Mouse (Mus musculus): ENCODE measurements around the gene Gm43552.

Gm43552 gene

DNA sequence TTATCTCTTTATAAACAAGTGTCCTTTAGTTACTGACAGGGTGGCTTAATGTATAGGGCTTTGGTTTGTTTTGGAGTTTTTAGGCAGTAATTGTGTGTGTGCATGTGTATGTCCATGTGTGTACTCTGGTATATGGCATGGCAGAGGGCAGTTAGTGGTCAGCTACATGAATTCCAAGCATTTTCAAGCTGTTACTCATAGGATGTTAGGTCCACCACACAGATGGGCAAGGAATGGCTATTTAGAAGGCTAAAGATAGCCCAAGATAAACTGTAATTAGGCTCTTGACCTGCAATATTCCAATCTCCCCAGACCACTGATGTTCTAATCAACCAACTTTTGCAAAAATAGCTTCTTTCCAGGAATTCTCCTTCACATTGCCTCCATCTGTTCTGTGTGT, 54.6 kb downstream of the Gm43552 start:
- no peak for DNase-seq (ENCODE audit: low spot score in 2 of 2)

DNA sequence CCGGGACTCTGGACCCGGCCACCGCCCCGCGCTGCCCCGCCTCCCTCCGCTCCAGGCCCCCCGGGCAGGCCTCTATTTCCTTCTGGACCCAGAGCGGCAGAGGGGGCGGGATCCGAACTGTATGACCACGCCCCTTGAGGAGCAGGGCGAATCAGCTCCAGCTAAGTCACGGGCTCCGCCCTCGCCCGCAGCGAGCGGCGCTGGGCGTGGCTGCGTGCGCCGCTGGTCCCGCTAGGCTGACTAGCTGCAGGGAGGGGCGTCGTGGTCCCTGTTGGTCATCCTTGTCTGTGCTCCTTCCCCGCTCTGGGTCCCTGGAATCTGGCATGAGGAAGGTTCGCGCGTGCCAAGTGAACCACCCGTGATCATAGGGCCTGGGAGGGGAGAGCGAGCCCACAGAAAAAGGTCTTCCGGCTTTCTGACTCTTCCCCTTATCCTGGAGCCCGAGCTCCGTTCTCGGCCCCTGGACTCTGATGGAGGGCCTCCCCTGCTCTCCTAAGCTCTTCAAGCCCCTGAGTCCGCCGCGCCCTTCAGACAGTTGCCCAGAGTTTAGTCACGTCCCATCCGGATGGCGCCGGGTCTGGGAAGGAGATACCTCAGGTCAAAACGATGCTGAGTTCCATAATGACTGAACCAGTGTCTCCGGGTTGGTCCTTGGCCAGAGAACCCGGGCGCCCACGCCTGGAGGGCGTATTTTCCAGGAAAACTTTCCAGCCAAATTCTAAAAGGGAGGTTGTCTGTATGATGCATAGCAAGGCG, 56.6 kb downstream of the Gm43552 start, which contains the start of gene Ugdh:
Gene Ugdh, minus strand, starts transcription at position 144 of the 756 bp plus-strand sequence.
- peak; percentile 97 to 98 for DNase-seq (ENCODE audit: low spot score in 2 of 2)

DNA sequence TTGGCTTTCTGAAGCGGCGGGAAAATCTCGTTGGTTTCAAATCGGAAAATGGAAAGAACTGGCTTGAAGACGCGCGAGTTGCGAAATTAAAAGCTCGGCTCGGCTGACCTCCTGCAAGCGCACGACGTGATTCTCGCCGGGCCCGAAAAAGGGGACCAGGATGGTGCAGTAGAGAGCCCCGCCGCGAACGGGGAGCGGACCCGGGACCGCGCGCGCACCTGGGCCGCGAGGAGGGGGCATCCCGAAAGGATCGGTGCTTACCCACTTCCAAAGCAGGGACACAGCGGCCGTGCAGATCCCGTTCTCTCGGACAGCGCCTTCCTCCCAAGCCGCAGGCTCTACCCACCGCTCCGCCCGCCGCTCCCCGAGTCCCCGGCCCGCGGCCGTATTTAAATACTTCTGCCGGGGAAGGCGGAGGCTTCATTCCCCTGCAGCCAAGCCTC, 57.2 kb downstream of the Gm43552 start:
- no peak for DNase-seq (ENCODE audit: low spot score in 2 of 2)

DNA sequence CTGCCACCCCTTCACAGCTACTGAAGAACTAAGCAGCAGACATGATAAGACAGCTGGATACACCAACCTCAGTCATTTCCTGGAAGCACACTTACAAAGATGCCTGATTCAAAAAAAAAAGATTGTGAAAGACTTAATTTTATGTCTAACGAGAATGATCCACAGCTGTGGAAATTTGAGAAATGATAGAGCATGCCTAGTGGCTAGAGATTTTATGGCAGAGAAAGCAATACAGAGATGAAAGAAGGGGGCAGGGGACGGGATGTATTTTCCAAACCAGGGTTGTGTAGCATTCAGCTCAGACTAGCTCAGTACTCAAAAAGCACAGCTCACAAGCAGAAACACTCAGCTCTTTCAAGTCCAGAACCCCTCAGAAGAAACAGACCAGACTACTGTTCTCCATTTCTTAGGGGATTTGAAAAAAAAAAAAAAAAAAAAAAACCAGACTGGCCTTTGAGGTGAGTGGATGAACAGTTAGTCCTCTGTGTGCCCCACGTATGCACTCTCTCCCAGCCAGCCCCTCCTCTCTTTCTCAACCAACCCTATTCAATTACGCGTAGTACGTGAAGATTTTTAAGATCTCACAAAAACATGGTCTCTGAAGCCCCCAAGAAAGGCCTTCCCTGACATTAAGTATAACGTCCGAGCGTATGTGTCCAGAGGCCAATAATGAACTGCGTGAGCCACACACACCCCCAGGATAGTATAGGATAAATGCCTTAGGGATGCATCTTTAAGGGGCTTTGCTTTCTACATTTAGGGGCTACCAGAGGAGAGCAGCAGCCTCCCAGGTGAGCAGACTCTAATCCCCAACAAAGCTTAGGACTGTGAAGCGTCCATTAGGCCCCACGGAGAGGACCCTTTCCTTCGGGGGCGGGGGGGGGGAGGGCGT, 57.9 kb downstream of the Gm43552 start:
- peak; percentile 44 to 65 for DNase-seq (ENCODE audit: low spot score in 2 of 2)

DNA sequence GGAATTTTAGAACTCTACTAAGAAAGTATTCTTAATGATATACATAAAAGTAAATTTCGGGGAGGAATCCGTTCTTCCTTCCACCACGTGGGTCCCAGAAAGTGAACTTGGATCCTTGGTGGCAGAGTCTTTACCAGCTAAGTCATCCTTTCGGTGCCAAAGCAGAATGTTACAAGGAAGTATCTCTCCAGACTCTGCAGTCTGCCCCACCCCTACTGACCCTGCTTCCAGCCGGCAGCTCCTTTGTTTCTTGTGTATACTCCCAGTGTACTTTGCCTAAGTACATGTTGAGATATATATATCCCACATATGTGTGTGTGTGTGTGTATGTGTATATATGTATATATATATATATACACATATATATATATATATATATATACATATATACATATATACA, 63.2 kb downstream of the Gm43552 start:
- no peak for DNase-seq (ENCODE audit: low spot score in 2 of 2)

DNA sequence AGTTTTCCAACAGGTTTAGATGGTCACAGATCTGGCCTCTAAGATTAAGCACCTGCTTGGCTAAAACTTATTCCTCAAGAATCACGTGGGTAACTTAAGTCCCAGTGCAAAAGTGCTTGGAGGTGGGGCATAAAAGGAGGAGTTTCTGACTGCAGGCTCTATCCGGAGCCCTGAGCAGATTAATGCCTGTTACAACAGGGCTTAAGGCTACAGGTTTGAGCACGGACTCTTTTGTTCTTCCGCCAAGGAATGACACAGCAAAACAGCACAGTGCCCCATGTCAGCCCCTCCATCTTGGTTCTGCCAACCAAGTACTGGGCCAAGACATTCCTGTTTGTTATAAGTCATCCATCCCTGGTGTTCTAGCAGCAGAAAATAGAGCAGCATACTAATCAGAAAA, 64.3 kb downstream of the Gm43552 start:
- DNase-seq (ENCODE audit: low spot score in 2 of 2), result no peak

DNA sequence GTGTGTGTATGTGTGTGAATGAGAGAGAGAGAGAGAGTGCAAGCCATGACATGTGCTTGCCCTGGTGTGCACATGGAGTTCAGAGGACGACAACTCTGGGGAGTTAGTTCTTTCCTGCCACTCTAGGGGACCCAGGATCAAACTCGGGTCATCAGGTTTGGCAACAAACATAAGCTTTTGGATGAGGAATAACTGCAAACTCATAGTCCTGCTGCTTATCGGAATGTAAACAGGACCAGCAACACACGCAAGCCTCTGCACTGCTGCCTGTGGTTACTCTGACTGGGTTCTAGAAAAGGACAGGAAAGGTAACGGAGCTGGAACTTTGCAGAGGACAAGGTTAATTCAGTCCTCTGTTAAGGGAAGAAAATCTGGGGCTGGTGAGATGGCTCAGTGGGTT, 67.4 kb downstream of the Gm43552 start:
- no peak for DNase-seq (ENCODE audit: low spot score in 2 of 2)

DNA sequence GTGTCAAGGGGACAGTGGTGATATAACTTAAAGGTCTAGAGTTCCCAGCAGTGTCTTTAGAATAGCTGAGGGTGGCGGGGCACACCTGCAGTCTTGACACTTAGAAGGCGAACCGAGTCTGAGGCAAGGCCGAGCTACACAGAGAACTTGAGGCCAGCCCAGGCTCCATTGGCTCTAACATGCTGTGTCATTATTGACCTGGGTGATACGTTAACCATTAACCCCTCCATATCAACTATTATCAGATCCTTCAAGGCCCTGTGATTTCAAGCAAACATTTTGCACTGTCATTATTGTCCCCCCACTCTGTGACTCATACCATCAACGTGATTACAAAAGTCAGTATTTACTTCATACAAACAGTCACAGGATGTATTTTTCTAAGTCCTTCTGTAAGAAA, 68.4 kb downstream of the Gm43552 start:
- DNase-seq (ENCODE audit: low spot score in 2 of 2), result no peak

DNA sequence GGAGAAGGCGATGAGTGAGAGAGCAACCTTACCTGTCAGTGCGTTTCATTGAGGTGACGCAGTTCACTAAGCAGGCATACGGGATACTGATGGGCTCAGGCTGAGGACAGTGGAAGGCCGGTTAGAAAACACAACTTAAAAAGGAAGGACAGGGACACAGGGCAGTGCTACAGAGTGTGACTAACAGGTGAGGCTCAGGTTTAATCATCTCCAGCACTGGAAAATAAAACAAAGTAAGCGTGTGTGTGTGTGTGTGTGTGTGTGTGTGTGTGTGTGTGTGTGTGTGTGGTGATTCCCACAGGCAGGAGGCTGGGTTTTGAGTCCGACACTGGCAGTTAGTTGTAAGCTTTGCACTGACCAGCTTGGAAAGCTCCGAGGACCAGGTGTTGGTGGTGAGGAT, 69.8 kb downstream of the Gm43552 start:
- DNase-seq (ENCODE audit: low spot score in 2 of 2), result no peak

DNA sequence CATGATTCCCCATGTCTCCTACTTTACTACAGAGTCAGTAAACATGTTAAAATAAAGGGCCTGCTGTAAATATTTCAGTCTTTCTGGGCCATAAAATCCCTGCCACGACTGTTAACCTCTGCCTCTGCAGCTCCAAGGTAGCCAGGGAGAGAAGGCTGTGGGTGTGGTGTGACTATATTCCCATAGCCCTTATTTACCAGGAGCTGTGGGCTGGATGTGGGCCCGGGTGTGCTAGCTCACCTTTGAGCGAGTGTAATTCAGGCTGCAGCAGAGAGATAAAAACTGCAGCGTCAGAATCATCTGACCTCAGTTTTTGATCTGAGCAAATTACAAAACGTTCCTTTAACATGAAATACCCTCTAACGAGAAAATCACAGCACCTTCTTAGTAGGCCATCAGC, 71.8 kb downstream of the Gm43552 start:
- DNase-seq (ENCODE audit: low spot score in 2 of 2), result no peak

DNA sequence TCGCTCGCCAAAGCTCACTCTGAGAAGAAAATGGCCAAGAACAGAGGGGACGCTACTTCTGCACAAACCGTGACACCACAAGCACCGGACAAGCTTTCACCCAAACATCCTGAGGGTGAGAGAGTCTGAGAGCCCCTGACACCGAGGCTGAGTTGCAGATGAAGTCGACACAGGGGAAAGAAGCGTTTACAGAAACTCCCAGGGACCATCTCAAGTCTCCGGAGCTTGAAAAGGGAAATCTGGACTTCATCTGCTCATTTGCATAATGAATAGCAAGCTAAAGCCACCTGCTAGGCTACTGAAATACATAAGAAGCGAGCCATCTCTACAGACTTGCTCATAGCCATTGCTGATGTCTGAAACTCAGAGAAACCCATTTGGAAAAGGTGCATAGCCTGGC, 73.5 kb downstream of the Gm43552 start:
- DNase-seq (ENCODE audit: low spot score in 2 of 2), result no peak

DNA sequence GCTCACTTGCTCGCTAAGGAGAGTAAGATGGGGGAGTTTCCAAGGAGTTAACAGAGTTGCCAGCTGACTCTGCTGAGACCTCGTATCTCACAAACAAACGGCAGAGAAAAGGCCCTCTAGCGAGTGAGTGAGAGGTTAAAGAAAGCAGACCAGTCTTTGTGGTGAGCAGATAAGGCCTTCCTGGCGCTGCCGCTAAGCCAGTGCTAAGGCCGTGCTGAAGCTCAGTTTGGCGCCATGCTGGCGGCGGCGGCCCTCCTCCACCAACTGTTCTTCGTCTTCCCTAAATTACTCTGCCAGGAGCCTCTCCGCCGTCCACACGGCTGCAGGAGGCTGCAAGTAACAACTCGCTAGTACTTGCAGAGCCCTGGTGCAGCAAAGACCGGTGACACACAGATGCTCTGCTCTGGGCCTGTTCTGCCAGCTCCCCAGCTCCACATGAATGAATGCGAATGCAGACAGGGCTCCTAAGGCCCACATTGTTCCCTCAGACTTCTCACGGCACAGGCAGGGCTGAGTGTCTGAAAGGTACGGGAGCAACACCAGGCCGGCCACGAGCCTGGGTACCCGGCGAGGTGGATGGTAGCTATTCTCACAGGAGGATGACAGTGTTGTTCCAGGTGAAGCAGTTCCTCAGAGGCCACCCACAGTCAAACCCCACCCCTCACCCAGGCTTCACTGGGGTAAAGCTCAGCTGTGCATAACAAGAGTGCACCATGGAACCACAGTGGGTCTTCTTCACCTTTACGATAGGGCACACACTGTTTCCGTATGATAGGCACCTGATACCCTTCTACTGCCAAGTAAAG, 76.8 kb downstream of the Gm43552 start:
- DNase-seq (ENCODE audit: low spot score in 2 of 2), result no peak

DNA sequence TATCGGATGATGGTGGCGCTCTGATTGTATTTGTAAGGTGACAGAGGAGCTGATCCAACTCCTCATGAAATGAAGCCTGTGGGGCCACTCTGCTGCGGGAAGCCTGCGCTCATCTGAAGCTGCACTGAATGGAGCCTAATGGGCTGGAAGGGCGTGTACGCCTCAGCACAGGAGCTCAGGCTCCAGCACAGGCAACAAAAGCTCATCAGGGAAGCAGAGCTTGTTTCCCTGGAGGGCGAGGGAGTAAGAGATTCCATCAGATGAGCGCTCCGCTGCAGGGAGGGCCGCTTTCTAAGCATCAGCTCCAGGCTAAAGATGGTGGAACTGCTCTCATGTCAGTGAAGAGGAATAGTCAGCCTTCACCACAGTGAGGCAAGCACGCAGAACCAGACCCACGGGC, 84.6 kb downstream of the Gm43552 start:
- no peak for DNase-seq (ENCODE audit: low spot score in 2 of 2)

DNA sequence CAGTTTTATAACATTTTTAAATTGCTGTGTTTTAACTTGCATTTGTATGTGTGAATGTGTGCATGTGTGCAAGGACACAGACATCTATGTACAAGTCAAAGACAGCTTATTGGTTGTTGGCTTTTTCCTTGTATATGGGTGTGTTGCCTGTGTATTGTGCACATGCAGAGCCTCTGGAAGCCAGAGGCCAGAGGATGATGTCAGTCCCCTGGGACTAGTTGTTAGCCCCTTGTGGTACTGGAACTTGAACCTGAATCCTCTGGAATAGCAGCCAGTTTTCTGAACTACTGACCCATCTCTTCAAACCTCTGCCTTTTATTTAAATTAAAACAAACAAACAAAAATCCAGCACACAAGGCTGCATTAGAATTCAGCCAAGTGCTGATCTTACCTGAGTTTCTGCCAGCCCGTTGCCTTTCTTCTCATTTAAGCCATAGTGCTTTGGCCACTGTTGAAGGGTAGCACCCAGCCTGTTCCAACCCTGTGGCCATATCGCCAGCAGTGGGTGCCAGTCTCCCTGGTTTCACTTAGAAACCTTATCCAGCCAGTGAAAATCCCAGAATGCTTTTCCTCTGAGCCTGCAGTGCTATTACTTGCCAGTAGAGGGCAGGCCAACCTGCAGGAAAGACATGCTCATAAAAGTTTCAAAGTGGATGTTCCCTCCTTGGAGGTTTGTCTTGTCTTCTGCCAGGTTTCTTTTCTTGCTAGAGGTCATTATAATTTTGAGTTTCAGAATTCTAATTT, 91.2 kb downstream of the Gm43552 start:
- peak; percentile 85 to 88 for DNase-seq (ENCODE audit: low spot score in 2 of 2)

DNA sequence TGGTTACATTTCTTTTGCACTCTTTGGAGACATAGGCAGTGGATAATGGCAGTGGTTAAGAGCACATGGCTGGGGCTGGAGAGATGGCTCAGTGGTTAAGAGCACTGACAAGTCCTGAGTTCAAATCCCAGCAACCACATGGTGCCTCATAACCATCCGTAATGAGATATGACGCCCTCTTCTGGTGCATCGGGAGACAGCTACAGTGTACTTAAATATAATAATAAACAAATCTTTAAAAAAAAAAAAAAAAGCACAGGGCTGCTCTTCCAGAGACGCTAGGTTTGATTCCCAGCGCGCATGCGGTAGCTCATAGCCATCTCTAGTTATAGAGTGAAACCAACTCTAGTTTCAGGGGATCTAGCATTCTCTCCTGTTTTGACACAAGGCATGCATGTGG, 98.2 kb downstream of the Gm43552 start:
- DNase-seq (ENCODE audit: low spot score in 2 of 2), result no peak

DNA sequence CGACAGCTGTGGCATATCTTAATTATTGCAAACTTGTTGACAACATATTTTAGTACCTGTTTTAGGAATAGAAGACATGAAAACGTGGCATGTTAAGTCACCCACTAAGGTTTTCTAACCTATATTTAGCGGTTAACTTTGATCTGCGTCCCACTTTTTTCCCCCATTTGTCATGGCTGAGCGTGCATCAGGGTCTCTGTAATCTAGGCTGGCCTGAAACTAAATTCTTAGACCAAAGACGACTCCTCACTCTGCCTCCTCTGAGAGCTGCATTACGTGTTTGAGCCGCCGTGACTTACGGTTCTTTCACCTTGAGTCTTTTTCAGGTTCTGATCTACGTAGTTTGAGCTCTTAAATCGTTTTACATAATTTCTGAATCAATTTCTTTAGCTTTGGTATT, 100.9 kb downstream of the Gm43552 start:
- no peak for DNase-seq (ENCODE audit: low spot score in 2 of 2)

DNA sequence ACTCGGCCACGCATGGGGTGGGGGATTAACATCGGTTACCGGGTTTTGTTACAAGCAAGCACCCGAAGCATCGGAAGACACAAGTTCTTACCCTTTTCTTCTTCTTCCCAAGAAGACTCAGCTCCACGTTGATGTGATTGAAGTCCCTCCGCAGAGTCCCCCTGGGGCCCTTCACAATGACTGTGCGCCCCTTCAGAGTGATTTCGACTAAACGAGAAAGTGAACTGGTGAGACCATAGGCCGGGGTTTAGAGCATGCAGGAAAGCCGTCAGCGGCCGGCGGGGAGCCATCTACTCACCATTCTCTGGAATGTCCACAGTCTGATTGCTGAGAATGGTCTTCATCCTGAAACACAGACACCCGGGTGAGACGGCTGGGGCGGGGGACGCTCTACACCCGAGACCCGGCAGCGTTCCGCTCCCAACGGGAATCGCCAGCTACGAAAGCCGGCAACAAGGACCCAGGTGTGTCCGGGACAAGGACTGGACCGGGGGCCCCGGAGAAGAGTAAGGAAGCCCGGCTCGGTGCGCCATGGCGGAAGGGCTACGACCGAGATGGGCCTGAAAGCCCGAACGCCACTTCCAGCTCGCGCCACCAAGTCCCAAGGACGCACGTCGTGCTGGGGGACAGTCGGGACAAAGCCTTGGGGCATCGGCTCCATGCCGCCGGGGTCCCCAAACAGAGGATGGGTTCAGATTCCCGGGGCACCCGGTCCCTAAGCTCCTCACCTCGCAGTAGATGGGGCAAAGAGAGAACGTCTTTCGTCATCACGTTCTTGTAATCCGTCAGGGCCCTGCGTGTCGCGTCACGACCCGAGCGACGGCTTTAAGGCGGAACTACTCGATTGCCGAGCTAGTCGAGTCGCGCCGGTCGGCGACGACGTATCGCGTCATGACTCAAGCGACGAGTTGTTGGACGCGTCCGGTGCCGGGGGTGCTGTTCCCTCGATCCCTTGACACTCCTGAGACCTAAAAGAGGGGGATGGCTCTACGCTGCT, 101.7 kb downstream of the Gm43552 start, which contains the start of the genes Rpl9 and Lias:
Gene Rpl9, minus strand, starts transcription at position 797 of the 997 bp plus-strand sequence.
Gene Lias, plus strand, starts transcription at position 850 of the 997 bp plus-strand sequence.
- DNase-seq (ENCODE audit: low spot score in 2 of 2), result peak; percentile 99 to 100

DNA sequence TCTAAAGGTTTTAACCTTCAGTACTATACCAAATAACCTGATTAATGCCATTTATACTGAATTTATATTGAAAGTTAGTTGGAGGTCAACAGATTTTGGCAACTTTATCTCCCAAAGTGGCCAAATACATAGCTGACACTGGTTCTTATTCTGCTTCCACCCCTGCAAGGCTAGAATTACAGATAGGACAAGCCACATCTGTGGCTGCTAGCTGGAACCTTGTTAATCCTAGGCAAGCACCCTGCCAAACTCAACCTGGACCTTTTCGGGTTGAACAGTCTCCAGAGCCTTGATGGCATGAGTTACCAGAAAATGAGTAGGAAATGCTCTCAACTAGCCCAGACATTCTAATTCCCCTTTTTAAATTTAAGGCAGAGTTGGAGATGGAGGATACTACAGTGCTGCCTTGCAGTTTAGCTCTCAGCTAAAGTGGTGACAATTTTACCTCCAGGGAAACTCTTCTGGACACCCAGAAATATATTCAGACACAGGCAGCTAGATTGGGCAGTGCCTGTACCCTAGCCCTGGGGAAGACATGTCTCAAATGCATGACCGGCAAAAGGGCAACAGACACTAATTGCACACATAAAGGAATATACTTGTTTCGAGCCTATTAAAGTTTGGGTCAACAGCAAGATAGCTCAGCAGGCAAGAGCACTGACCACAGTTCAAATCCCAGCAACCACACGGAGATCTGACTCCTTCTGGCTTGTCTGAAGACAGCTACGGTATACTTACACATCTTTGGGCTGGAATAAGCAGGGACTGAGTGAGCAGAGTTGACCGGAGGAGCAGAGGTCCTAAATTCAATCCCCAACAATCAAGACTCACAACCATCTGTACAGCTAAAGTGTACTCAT, 105.4 kb downstream of the Gm43552 start:
- no peak for DNase-seq (ENCODE audit: low spot score in 2 of 2)

DNA sequence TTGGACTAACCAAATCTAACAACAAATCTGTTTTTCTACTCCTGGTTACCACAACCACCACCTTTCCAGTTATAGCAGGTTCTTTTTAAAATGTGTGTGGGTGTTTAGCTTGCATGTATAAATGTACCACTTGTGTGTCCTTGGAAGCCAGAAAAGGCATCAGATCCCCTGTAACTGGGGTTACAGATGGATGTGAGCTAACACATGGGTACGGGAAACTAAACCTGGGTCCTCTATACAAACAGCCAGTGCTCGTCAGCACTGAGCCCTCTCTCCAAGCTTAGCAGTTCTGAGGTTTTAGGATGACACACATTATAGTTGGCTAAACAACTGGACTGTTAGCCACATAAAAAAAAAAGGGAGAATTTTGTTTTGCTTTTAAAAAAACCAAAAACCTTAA, 106.9 kb downstream of the Gm43552 start:
- DNase-seq (ENCODE audit: low spot score in 2 of 2), result no peak
